Mouse (Mus musculus) forebrain, embryonic 16.5 days (tissue): ENCODE results near the gene Sds. TPM values are rescaled to one million over a fixed set of nuclear protein-coding genes. Genes with fewer than 3 reads are reported as not detected.

Experiments
- ATAC-seq: fragments of 200-750 bp; cut with Nextera tagmentation; 2 replicates; pipeline ENCODE4 v1.8.0; 2017; ENCODE audit warnings: mild to moderate bottlenecking, moderate library complexity
- H3K27ac ChIP-seq: fragments of 300-500 bp; sonication (generic); 2 replicates; pipeline ENCODE4 v1.5.1; 2014; ENCODE audit warnings: low read length, control low read depth
- H3K27me3 ChIP-seq: fragments of 300-500 bp; sonication (generic); replicated peaks from 2 replicates; pipeline ENCODE4 v1.6.1; 2014; ENCODE audit warnings: low read length; ENCODE audit not compliant: control insufficient read depth, insufficient read depth
- H3K36me3 ChIP-seq: fragments of 300-500 bp; sonication (generic); 2 replicates; pipeline ENCODE4 v1.6.1; 2014; ENCODE audit not compliant: control insufficient read depth, insufficient read depth
- H3K4me1 ChIP-seq: fragments of 300-500 bp; sonication (generic); replicated peaks from 2 replicates; pipeline ENCODE4 v1.6.1; 2014; ENCODE audit warnings: low read length; ENCODE audit not compliant: control insufficient read depth, insufficient read depth
- H3K4me2 ChIP-seq: fragments of 300-500 bp; sonication (generic); 2 replicates; pipeline ENCODE4 v1.6.1; 2014; ENCODE audit warnings: mild to moderate bottlenecking, low read length, control low read depth
- H3K4me3 ChIP-seq: fragments of 300-500 bp; sonication (generic); replicated peaks from 2 replicates; pipeline ENCODE4 v1.5.1; 2014; ENCODE audit warnings: mild to moderate bottlenecking, low read length, control low read depth
- H3K9ac ChIP-seq: fragments of 300-500 bp; sonication (generic); replicated peaks from 2 replicates; pipeline ENCODE4 v1.6.1; 2014; ENCODE audit warnings: low read depth, low read length, control low read depth
- H3K9me3 ChIP-seq: fragments of 300-500 bp; sonication (generic); 2 replicates; pipeline ENCODE4 v1.6.1; 2016; ENCODE audit warnings: low read length; ENCODE audit not compliant: control insufficient read depth
- WGBS: fragments of 180-500 bp; shearing (Covaris S2); extraction: QIAGEN DNeasy Blood & Tissue Kit; methylation state at CpG from one replicate; pipeline ENCODE4 v1.1.7; 2014; 5-methylcytosine and 5-hydroxymethylcytosine counted together
- polyA plus RNA-seq: library from polyadenylated mRNA; unstranded; fragments of >200 nt; fragmentation: Nextera tagmentation; extraction: Ambion mirVana; gene quantifications from 2 replicates; pipeline ENCODE4 v1.2.1, GENCODE M21; 2015

Gene Sds
- polyA plus RNA-seq, 1 experiment from 2014 or later = not detected

DNA sequence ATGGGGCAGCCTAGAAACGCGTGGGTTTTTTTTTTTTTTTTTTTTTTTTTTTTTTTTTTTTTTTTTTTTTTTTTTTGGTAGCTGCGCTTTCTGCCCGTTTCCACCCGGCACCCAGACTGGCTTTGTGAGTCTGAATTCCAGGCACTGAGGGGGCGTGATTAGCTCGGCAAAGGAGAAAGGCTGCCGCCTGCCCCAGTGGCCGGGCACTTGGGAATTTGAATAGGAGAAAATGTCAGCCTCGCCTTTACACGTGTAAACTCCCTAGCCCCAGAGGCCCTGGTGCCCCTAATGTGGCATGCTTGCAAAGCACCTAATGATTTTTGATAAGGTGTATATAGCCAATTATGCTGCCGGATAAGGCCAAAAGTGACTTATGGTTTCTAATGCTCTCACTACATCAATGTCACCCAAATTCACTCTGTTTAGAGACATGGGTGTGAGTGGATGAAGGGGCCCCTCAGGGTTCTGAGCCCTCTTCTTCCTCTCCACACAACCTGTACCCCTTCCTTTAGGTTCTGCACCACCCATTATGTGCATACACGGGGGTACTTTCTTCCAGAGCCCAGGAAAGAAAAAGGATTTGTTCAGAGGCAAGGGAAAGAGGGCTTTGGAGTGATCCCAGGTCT is 43.1 kb upstream of the Sds start:
- Histone ChIP-seq H3K4me2 (no peak overlapping the region), H3K9ac (no peak overlapping the region), H3K36me3 (no peaks in the 10 kb centered on the region), H3K4me1 (peaks cover 25% of the 10 kb centered on the region), H3K4me3 (peak overlapping the region; percentile 17), H3K27ac (no peak overlapping the region), H3K27me3 (peaks cover 79% of the 10 kb centered on the region), H3K9me3 (no peaks in the 10 kb centered on the region)
- WGBS = 0% methylated on average over 13 of the region's 13 CpGs
- ATAC-seq = no peak

DNA sequence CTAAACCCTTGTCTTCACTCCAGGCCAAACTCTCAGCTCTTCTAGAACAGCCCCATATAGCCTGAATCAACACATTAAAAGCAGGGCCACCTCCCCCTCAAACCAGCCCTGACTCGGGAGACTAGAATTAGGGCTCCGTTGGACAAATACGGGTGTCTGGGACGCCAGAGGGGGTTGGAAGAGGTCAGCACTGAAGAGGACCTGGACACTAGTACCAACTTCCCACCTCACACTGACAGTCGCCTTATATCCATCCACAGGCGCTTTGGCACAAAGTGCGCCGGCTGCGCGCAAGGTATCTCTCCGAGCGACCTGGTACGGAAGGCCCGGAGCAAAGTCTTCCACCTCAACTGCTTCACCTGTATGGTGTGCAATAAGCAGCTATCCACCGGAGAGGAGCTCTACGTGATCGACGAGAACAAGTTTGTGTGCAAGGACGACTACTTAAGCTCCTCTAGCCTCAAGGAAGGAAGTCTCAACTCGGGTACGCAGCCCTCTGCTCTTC is 42.0 kb upstream of the Sds start:
- H3K9ac ChIP-seq = no peak overlapping the region
- 4% methylated on average over 21 of the region's 21 CpGs for WGBS

DNA sequence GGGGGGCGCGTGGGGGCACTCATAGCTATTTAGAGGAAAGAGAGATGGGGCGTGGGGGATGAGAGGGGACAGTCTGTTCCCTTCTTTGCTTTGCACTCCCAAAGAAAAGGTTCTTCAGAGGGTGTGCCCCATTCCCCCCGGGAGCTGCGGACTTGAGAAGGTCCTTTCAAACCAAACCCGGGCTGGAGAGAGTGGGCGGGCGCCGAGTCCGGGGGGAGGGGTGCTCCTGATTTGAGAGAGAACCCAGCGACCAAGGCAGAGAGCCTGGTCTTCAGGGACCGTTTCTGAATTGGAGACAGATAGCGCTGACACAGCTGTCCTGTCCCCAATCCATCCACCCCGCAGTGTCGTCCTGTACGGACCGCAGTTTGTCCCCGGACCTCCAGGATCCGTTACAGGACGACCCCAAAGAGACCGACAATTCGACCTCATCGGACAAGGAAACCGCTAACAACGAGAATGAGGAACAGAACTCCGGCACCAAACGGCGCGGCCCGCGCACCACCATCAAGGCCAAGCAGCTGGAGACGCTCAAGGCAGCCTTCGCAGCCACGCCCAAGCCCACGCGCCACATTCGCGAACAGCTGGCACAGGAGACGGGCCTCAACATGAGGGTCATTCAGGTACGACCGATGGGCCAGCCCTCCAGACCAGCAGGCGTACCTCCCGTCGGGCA is 41.2 kb upstream of the Sds start:
- H3K9ac ChIP-seq = no peak overlapping the region
- 1% methylated on average over 44 of the region's 44 CpGs for WGBS
- H3K27me3 ChIP-seq = peaks cover 81% of the 10 kb centered on the region
- H3K27ac ChIP-seq = no peak overlapping the region
- H3K36me3 ChIP-seq = no peaks in the 10 kb centered on the region
- H3K4me1 ChIP-seq = peaks cover 30% of the 10 kb centered on the region
- no peaks in the 10 kb centered on the region for H3K9me3 ChIP-seq
- peak overlapping the region; percentile 41; the same call in 1 of the 2 replicates for H3K4me3 ChIP-seq
- no peak overlapping the region for H3K4me2 ChIP-seq
- ATAC-seq = no peak

More for the DNA sequence above, 42.0 kb upstream of the Sds start:
- Histone ChIP-seq H3K27me3 (peaks cover 81% of the 10 kb centered on the region), H3K4me3 (peak overlapping the region; percentile 14), H3K36me3 (no peaks in the 10 kb centered on the region), H3K27ac (no peak overlapping the region), H3K4me2 (no peak overlapping the region), H3K9me3 (no peaks in the 10 kb centered on the region), H3K4me1 (peaks cover 24% of the 10 kb centered on the region)
- ATAC-seq = no peak

DNA sequence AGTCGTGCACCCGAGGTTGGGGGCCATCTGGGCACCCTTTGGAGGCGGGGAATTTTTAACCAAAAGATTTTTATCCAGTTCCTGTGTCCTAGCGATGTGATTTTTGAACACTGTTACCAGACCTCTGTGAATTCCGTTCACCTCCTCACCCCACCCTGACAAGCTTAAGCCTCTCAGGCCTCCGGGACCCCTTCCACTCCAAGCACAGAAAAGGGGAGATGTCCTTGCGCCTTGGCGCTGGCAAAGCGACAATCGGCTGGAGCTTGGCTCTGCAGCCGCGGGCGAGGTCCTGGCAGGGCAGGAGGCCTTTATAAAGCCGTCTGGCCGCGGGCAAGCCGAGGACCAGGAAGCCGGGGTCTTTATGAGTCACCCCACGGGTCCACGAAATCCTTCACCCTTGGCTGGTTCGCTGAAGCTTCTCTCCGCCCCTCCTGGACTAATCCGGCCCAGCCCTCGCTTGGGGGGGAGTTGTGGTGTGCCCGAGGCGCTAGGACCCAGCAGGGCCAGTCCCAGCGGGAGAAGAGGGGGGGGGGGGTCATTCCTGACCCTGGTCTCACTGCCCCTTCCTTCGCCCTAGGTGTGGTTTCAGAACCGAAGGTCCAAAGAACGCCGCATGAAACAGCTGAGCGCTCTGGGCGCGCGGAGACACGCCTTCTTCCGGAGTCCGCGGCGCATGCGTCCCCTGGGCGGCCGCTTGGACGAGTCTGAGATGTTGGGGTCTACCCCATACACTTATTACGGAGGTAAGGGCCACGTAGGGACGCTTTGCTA is 40.4 kb upstream of the Sds start:
- Histone ChIP-seq H3K36me3 (no peaks in the 10 kb centered on the region), H3K9ac (no peak overlapping the region), H3K27me3 (peaks cover 78% of the 10 kb centered on the region), H3K9me3 (no peaks in the 10 kb centered on the region), H3K4me2 (peak overlapping the region; percentile 54), H3K27ac (no peak overlapping the region), H3K4me3 (peak overlapping the region; percentile 41), H3K4me1 (peaks cover 34% of the 10 kb centered on the region)
- ATAC-seq = no peak
- WGBS = under 1% methylated on average over 47 of the region's 47 CpGs

DNA sequence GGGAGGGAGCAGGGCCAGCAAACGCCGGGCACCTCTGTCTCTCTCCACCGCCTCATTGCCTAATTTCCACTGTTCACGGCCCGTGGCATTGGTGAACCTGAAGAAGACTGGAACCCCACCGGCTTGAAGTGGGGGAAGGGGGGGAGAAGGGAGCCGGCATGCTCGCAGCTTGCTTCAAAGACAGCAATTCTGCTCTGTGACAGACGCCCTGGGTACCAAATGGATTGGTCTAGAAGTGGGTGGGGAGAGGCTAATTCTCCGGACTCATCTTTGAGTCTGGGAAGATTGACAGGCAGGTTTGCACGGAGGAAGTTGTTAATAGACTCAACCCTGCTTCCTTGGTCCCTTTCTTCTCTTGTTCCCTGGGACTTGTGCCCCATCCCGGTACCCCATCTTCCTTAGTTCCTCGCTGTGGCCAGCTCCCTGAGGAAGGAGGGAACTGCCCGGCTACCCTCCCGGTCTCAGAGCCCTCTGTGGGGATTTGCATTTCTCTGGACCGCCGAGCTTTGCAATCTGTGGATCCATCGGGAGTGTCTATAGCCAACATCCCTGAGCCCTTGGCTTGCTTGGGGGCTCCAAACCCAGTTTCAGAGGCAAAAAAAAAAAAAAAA is 39.3 kb upstream of the Sds start:
- peak overlapping the region; percentile 11; the same call in 1 of the 2 replicates for H3K4me3 ChIP-seq

DNA sequence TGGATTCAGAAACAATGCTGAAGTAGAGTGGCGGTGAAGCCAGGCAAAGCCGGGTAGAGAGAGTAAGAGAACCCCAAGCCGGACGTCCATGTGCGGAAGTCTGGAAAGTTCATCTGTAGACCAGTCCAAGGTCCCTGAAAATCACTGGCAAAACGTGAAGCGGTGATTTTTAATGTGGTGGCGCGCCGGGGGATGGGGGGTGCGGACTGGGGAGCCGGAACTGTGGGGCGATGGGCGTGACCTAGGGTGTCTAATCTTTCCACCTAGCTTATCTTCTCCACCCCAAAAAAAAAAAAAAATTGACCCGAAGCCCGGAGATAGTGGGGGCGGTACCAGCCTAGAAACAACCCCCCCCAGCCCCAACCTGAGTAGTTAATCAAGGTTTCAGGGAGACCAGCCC is 38.8 kb upstream of the Sds start:
- Histone ChIP-seq H3K4me3 (no peak overlapping the region), H3K27me3 (peaks cover 63% of the 10 kb centered on the region), H3K9ac (no peak overlapping the region), H3K27ac (no peak overlapping the region), H3K4me1 (peaks cover 28% of the 10 kb centered on the region), H3K36me3 (no peaks in the 10 kb centered on the region), H3K4me2 (peak overlapping the region; percentile 36), H3K9me3 (no peaks in the 10 kb centered on the region)
- ATAC-seq = no peak
- 1% methylated on average over 17 of the region's 17 CpGs for WGBS

More for the DNA sequence above, 39.3 kb upstream of the Sds start:
- ATAC-seq = no peak
- H3K4me1 ChIP-seq = peaks cover 30% of the 10 kb centered on the region
- under 1% methylated on average over 17 of the region's 18 CpGs for WGBS
- H3K36me3 ChIP-seq = no peaks in the 10 kb centered on the region
- H3K27me3 ChIP-seq = peaks cover 68% of the 10 kb centered on the region
- no peak overlapping the region for H3K9ac ChIP-seq
- no peak overlapping the region for H3K27ac ChIP-seq
- no peaks in the 10 kb centered on the region for H3K9me3 ChIP-seq
- no peak overlapping the region for H3K4me2 ChIP-seq

DNA sequence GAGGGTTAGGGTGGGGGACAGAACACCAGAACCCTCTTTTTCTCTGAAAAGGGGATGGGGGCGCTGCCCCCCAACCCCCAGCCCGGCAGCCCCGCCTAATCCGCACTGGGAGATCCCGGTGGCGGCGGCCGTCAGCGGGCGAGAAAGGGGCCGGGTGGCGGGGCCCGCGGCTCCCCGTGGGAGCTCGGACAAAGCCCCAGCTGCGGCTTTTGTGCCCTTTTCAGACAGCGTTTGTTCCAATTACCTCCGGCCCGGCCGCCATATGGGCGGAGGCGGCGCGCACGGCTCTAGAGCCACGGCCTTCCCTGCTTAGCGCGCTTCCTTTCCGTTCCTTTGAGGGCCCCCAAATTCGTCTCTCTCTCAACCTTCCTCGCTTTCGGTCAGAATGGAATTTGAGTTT is 38.3 kb upstream of the Sds start:
- peak overlapping the region; percentile 36 for H3K4me2 ChIP-seq
- peaks cover 28% of the 10 kb centered on the region for H3K4me1 ChIP-seq
- under 1% methylated on average over 31 of the region's 33 CpGs for WGBS
- peaks cover 60% of the 10 kb centered on the region for H3K27me3 ChIP-seq
- no peak overlapping the region for H3K9ac ChIP-seq
- H3K36me3 ChIP-seq = no peaks in the 10 kb centered on the region
- no peak overlapping the region for H3K27ac ChIP-seq
- no peak for ATAC-seq
- peak overlapping the region; percentile 21 for H3K4me3 ChIP-seq
- H3K9me3 ChIP-seq = no peaks in the 10 kb centered on the region

DNA sequence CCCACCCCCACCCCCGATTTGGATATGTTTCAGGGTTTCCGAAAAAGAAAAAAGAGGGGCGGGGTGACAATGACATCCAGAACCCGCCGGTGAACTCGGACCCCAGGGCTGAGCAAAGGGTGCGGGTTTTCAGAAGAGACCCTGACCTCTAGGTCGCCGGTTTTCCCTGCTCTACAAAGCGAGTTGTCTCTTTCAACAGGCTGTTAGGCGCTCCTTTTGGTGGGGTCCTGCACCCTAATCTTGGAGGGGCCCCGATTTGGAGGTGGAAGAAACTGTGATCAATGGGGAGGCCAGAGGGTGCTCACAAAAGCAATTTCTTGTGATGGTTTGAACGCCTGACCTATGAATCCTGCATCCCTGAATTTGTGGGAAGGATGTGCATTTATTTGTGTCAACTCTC is 37.9 kb upstream of the Sds start:
- ATAC-seq = no peak
- H3K4me3 ChIP-seq = peak overlapping the region; percentile 21; the same call in 1 of the 2 replicates
- peaks cover 28% of the 10 kb centered on the region for H3K4me1 ChIP-seq
- H3K4me2 ChIP-seq = no peak overlapping the region; the same call in 1 of the 2 replicates
- WGBS = 5% methylated on average over 13 of the region's 13 CpGs
- no peaks in the 10 kb centered on the region for H3K36me3 ChIP-seq
- peaks cover 56% of the 10 kb centered on the region for H3K27me3 ChIP-seq
- H3K9ac ChIP-seq = no peak overlapping the region
- no peak overlapping the region for H3K27ac ChIP-seq
- H3K9me3 ChIP-seq = no peaks in the 10 kb centered on the region
